Mouse (Mus musculus): ENCODE data around the gene Npffr2. TPM values are rescaled to one million over a fixed set of nuclear protein-coding genes. Genes with fewer than 3 reads are reported as not detected.
"Not testable (repeated sequence)": the region's sequence is repeated elsewhere in the genome, so short reads cannot be mapped to it uniquely, and the experiment has no call there.

Gene Npffr2
- not detected in 2 replicates for polyA plus RNA-seq (2012; rRNA removed)

GRCm38 (mm10) chr5:89526878-89527578 lies at the start of gene Npffr2:
Gene Npffr2 (plus strand): TSS chr5:89527429.
- no peak for DNase-seq (ENCODE audit: low read depth)

DNA sequence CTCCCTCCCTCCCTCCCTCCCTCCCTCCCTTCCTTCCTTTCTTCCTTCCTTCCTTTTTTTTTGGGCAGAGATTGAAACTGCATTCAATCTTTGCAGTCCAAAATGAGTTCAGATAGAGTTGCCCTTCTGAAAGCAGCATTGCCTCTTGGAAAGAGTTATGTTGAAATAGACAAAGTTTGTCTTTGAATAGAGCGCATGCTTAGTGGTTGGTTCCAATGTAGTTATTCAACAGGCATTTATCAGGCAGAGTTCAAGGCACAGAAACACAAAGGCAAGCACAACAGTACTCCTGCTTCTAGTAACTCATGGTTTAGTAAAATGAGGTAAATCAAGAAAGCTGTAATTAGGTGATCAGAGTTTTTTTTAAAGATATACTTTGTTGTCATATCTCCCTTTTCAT lies 34.7 kb upstream of the Npffr2 start:
- no peak for DNase-seq (ENCODE audit: low read depth)

- DNase-seq (ENCODE audit: low read depth): no peak
Measured at GRCm38 (mm10) chr5:89500182-89500581, 27.0 kb upstream of the Npffr2 start.

DNA sequence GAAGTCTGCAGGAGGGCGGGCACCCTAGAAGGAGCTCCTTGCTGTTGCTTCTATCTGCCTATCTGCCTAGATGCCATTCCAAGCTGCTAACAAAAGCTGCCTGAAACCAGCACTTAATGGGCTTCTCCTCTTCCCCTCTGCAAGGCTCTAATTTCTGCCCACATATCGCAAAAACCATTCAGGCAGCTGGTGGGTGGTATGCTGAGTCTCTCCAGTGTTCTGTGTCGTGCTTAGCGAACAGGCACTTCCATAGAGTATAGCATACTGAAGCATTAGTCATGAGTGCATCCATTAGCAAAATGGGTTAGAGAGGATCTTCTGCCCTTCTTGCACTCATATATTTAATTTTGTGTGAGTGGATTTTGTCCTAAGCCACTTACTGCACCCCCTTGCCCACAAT lies 8.6 kb upstream of the Npffr2 start:
- DNase-seq (ENCODE audit: low read depth): no peak

DNA sequence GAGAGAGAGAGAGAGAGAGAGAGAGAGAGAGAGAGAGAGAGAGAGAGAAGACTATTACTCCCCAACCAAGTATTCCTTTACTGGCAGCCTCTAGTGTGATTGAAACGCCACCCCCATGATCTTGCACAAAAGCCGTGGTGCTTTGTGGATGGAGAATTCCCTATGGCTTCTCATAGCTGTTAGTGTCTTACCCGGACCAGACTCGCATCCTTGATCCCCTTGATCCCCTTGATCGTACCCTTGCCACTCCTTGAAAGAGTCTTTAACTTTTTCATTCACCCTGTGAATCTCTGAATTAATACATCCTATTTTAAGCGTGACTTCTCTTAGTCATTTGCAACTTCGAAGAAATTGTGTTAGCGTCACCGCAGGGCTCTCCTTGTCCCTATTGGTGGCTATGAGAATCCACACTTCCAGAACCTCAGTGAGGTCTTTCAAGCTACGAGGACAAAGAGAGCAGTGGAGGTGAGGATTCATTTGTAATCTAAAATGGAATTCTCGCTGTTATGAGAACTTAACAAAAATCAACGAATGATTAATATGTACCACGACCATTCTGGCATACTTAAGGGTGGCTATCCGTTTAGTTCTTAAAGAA lies 949 bp upstream of the Npffr2 start:
- DNase-seq (ENCODE audit: low read depth): no peak

DNA sequence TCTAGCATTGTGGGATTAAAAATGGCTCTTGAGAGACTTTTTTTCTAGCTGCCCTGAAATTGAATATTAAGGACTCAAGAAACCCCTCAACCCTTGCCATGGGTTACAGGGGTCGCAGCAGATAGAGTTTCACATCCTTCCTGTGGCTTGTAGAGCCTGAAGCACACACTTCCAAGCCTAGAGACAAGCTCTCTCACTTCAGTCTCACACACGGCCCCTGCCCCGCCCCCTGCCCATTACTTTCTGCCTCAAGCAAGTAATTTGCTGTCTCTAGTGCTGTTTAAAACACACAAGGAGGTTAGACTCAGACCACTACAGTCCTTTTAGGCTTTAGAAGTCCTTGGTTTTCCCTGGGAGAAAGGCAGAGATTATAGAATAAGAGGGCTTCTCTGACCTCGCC lies 1.7 kb downstream of the Npffr2 start:
- DNase-seq (ENCODE audit: low read depth): no peak

DNA sequence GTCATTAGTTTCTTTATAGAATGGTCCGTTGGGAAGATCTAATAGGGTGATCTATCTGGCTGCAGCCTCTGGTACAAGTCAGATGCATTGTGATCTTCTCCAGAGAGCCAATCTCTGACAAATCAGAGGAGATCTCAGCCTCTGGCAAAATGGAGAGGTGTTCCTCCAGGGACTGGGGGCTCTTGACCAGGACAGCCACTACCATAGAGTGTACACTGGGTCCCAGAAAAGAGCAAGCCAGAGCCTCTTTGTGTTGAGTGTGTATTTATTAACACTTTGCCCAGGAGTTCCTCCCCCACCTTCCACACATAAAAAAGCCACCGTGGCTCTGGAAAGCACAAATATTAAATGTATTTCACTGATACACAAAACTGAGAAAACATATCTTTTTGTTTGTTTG lies 2.2 kb downstream of the Npffr2 start:
- DNase-seq (ENCODE audit: low read depth): no peak

GRCm38 (mm10) chr5:89536018-89536417 lies 8.8 kb downstream of the Npffr2 start:
- DNase-seq (ENCODE audit: low read depth): no peak

- DNase-seq (ENCODE audit: low read depth): no peak
Measured at GRCm38 (mm10) chr5:89542472-89542871, 15.2 kb downstream of the Npffr2 start.

DNA sequence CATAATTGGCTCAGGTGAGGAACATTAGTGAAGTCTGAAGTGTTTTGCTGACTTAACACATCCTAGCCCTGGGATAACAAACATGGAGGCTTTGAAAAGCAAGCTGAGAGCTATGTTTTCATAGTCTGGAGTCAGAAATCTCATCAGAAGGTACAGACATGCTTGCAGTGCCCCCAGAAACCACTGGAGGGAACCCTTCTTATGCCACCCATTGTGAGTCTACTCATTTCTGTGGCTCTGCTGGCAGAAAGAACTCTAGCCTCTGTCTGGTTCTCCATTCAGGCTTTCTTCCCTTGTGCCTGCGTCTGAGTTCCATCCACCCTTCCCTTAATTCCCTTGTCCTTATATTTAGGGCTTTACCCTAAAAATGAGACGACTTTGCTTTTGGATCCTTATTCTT lies 16.2 kb downstream of the Npffr2 start:
- no peak for DNase-seq (ENCODE audit: low read depth)

- not testable (repeated sequence) for DNase-seq (ENCODE audit: low read depth)
Measured at GRCm38 (mm10) chr5:89559118-89559517, 31.9 kb downstream of the Npffr2 start.

DNA sequence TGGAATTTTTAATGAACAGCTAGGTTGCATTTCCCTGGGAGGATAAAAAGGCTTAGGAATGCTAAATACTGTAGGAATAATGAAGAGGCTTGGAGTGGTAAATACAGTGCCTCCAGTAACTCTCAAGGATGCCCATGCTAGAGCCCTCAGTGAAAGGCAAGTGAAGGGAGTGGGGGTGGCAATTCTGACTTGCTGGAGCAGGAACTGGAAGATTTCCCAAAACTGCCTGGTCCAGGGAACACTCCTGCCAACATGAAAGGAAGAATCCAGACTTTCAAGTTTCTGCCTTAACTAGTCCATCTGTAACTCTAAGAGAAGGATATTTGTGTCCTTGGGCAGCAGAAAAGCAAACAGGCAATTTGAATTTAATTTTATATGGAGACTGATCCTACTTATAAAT lies 34.2 kb downstream of the Npffr2 start:
- no peak for DNase-seq (ENCODE audit: low read depth)

GRCm38 (mm10) chr5:89578678-89579077 lies 51.4 kb downstream of the Npffr2 start:
- DNase-seq (ENCODE audit: low read depth): no peak

GRCm38 (mm10) chr5:89579181-89579580 lies 52.0 kb downstream of the Npffr2 start:
- no peak for DNase-seq (ENCODE audit: low read depth)

GRCm38 (mm10) chr5:89581143-89581542 lies 53.9 kb downstream of the Npffr2 start:
- no peak for DNase-seq (ENCODE audit: low read depth)

- peak; percentile 36 for DNase-seq (ENCODE audit: low read depth)
Measured at GRCm38 (mm10) chr5:89581742-89582366, 54.6 kb downstream of the Npffr2 start.

GRCm38 (mm10) chr5:89585021-89585420 lies 57.8 kb downstream of the Npffr2 start:
- DNase-seq (ENCODE audit: low read depth): peak; percentile 86

DNA sequence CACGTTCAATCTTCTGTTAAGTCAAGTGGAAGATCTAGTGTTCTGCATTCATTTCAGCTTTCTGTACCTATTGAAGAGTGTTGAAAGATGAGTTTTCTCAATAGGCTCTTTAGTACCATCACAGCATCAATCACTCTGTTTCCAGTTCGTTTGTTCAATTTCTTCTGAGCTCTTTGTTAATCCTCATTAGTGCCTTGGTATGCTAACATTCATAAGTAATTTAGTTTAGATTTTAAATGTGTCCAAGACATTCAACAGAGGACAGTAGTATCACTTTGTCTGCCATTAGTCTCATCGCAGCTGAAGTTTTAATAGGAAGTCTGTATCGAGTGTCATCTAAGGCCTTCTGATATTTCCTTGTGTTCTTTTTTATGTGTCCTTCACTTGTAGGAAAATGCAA lies 65.1 kb downstream of the Npffr2 start:
- no peak for DNase-seq (ENCODE audit: low read depth)

DNA sequence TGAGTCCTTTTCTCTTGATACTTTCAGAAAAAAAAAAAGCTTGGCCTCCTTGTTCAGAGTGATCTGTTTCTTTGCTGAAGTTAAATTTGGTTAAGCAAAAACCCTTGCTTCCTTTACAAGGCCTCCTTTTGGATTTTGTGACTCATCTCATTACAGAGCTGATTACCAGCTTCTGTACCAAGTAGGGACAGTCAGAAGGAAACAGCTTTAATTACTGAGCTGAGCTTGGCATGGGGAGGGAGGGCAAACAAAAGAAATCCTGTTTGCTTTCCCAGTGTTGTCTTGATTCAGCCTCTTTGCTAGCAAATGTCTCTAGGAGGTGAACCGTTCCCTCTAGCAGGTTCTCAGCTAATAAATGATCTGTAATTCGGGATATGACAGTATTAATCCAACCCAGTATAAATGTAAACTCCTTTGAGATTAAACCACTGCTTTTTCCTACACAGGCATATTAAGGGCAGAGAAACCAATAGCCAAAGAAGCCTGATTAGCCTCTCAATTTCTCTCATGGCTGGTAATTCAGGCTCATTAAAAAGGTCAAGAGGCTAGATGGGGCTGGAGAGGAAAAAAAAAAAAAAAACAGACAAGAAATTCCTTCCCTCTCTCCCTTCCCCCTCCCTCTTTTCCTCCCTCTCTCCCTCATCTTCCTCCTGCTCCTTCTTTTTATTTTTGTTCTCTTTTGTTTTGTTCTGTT lies 84.2 kb downstream of the Npffr2 start:
- DNase-seq (ENCODE audit: low read depth): no peak

DNA sequence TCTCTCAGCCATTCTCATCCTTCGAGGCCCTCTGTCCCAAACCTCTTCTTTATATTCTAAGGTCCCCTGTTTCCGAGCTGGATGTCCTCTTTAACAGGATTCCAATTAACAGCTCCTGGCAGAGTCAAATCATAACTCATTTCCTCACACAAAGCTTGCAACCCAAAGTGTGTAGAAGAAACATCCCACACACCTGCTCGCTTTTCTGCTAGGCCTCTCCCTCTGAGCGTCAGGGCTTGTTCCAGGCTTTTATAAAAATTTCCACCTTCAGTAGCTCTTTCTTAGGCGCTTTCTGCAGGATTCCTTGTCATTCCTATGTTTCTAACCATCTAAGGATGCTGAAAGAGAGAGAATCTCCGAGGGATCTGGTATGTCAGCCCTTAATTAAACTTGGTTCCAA lies 85.0 kb downstream of the Npffr2 start:
- DNase-seq (ENCODE audit: low read depth): no peak

- DNase-seq (ENCODE audit: low read depth): no peak
Measured at GRCm38 (mm10) chr5:89631599-89631998, 104.4 kb downstream of the Npffr2 start.
